Mouse (Mus musculus): ENCODE measurements around the gene Masp2.

The Masp2 gene

GRCm38 (mm10) chr4:148602357-148603120 lies at the start of gene Masp2:
Gene Masp2 (plus strand): TSS chr4:148602554.
- DNase-seq (ENCODE audit: low read depth, low spot score) = no peak

GRCm38 (mm10) chr4:148557766-148558165 lies 44.6 kb upstream of the Masp2 start:
- no peak for DNase-seq (ENCODE audit: low read depth, low spot score)

GRCm38 (mm10) chr4:148558297-148559000 lies 43.9 kb upstream of the Masp2 start, which contains the start of gene Exosc10:
Gene Exosc10 (plus strand): TSS chr4:148558429.
- DNase-seq (ENCODE audit: low read depth, low spot score) = peak; percentile 82

GRCm38 (mm10) chr4:148562676-148563075 lies 39.7 kb upstream of the Masp2 start:
- no peak for DNase-seq (ENCODE audit: low read depth, low spot score)

- no peak for DNase-seq (ENCODE audit: low read depth, low spot score)
Measured at GRCm38 (mm10) chr4:148563595-148563994, 38.8 kb upstream of the Masp2 start.

- no peak for DNase-seq (ENCODE audit: low read depth, low spot score)
Measured at GRCm38 (mm10) chr4:148570138-148570537, 32.2 kb upstream of the Masp2 start.

- DNase-seq (ENCODE audit: low read depth, low spot score) = no peak
Measured at GRCm38 (mm10) chr4:148570693-148571295, 31.6 kb upstream of the Masp2 start.

- no peak for DNase-seq (ENCODE audit: low read depth, low spot score)
Measured at GRCm38 (mm10) chr4:148573222-148573621, 29.1 kb upstream of the Masp2 start.

- no peak for DNase-seq (ENCODE audit: low read depth, low spot score)
Measured at GRCm38 (mm10) chr4:148580765-148581164, 21.6 kb upstream of the Masp2 start.

GRCm38 (mm10) chr4:148581422-148581821 lies 20.9 kb upstream of the Masp2 start:
- DNase-seq (ENCODE audit: low read depth, low spot score) = no peak

GRCm38 (mm10) chr4:148583257-148583656 lies 19.1 kb upstream of the Masp2 start:
- DNase-seq (ENCODE audit: low read depth, low spot score) = no peak

- no peak for DNase-seq (ENCODE audit: low read depth, low spot score)
Measured at GRCm38 (mm10) chr4:148586648-148587047, 15.7 kb upstream of the Masp2 start.

- DNase-seq (ENCODE audit: low read depth, low spot score) = no peak
Measured at GRCm38 (mm10) chr4:148588793-148589192, 13.6 kb upstream of the Masp2 start.

- DNase-seq (ENCODE audit: low read depth, low spot score) = no peak
Measured at GRCm38 (mm10) chr4:148589565-148589964, 12.8 kb upstream of the Masp2 start.

GRCm38 (mm10) chr4:148590421-148591170 lies 11.8 kb upstream of the Masp2 start:
- DNase-seq (ENCODE audit: low read depth, low spot score) = no peak

GRCm38 (mm10) chr4:148591171-148591630 lies 11.2 kb upstream of the Masp2 start, which contains the start of gene Srm:
Gene Srm (plus strand): TSS chr4:148591503.
- DNase-seq (ENCODE audit: low read depth, low spot score) = peak; percentile 95

- DNase-seq (ENCODE audit: low read depth, low spot score) = no peak
Measured at GRCm38 (mm10) chr4:148591637-148592380, 10.5 kb upstream of the Masp2 start.

GRCm38 (mm10) chr4:148593996-148594395 lies 8.4 kb upstream of the Masp2 start:
- DNase-seq (ENCODE audit: low read depth, low spot score) = no peak

GRCm38 (mm10) chr4:148595916-148596315 lies 6.4 kb upstream of the Masp2 start:
- no peak for DNase-seq (ENCODE audit: low read depth, low spot score)

- no peak for DNase-seq (ENCODE audit: low read depth, low spot score)
Measured at GRCm38 (mm10) chr4:148596731-148597130, 5.6 kb upstream of the Masp2 start.

GRCm38 (mm10) chr4:148598826-148599225 lies 3.5 kb upstream of the Masp2 start:
- DNase-seq (ENCODE audit: low read depth, low spot score) = no peak

Measured in brain, embryonic 18.5 days (tissue).